Mouse (Mus musculus) G1E (cell line): Measurements from ENCODE around the gene Rps6ka5. TPM values are rescaled to one million over a fixed set of nuclear protein-coding genes. Genes with fewer than 3 reads are reported as not detected.

Experiments used
- ATAC-seq: 2 replicates; pipeline ENCODE4 v1.8.0; 2016; ENCODE audit warnings: mild to moderate bottlenecking; ENCODE audit not compliant: insufficient number of reproducible peaks, poor library complexity, low FRiP score, severe bottlenecking; ENCODE audit errors: extremely low read depth
- DNase-seq: peaks from one replicate; pipeline ENCODE4 v3.0.0; 2012; ENCODE audit warnings: low spot score
- H3K27me3 ChIP-seq: 2 replicates; pipeline ENCODE4 v1.6.1; 2012; ENCODE audit warnings: mild to moderate bottlenecking, low read length, inconsistent platforms; ENCODE audit not compliant: insufficient read depth
- H3K36me3 ChIP-seq: replicated peaks from 2 replicates; pipeline ENCODE3; 2012; ENCODE audit warnings: mild to moderate bottlenecking, inconsistent platforms
- H3K4me1 ChIP-seq: 2 replicates; pipeline ENCODE4 v1.6.1; 2012; ENCODE audit warnings: low read depth, low read length, inconsistent platforms, mixed read lengths; ENCODE audit not compliant: insufficient read depth
- H3K4me3 ChIP-seq: 2 replicates; pipeline ENCODE4 v1.5.1; 2012; ENCODE audit warnings: low read depth, mild to moderate bottlenecking, inconsistent platforms, low read length, moderate library complexity, mixed read lengths
- H3K9me3 ChIP-seq: replicated peaks from 2 replicates; pipeline ENCODE4 v1.6.1; 2012; ENCODE audit warnings: inconsistent platforms
- CTCF ChIP-seq: IDR thresholded peaks from 2 replicates; pipeline ENCODE4 v1.5.1; 2012; ENCODE audit warnings: low read depth, low read length, inconsistent platforms, mixed read lengths
- GATA1 ChIP-seq: IDR thresholded peaks from 2 replicates; pipeline ENCODE4 v1.6.1; 2012; ENCODE audit warnings: borderline replicate concordance, low read length, inconsistent platforms, mixed read lengths
- GATA2 ChIP-seq: IDR thresholded peaks from 2 replicates; pipeline ENCODE4 v1.6.1; 2012; ENCODE audit warnings: low read depth, low read length, inconsistent platforms, borderline replicate concordance
- POLR2AphosphoS5 ChIP-seq: IDR thresholded peaks from 2 replicates; pipeline ENCODE4 v1.6.1; 2012; ENCODE audit warnings: low read depth, low read length, inconsistent platforms; ENCODE audit not compliant: insufficient replicate concordance
- TAL1 ChIP-seq: conservative IDR thresholded peaks from 2 replicates; pipeline ENCODE4 v1.6.1; 2012; ENCODE audit warnings: low read depth, low read length, inconsistent platforms, mixed read lengths
- polyA plus RNA-seq: library from polyadenylated mRNA; stranded (reverse); fragments of >175 nt; gene quantifications from 2 replicates; pipeline ENCODE4 v1.2.3, GENCODE M21; 2012
- total RNA-seq, 2 experiments: library from RNA; stranded (forward) in 1 of 2; stranded (reverse) in 1 of 2; fragments of 200-1000 nt in 1 of 2; fragments of >200 nt in 1 of 2; fragmentation: Nextera tagmentation in 1 of 2; gene quantifications; 2 replicates each; pipeline ENCODE4 v1.2.3; 2014 to 2017

Rps6ka5 gene
- total and polyA plus RNA-seq, 3 experiments: 12.6 to 52.2 (median 41.5) TPM

- peaks cover 6% of the 10 kb centered on the region for H3K36me3 ChIP-seq
- no peak overlapping the region for H3K4me3 ChIP-seq
- no peaks in the 10 kb centered on the region for H3K9me3 ChIP-seq
- no peak for TF ChIP-seq GATA1
- TF ChIP-seq TAL1: no peak
- TF ChIP-seq GATA2: no peak
- TF ChIP-seq CTCF: no peak
- TF ChIP-seq POLR2AphosphoS5: no peak
- ATAC-seq (no peak), DNase-seq (no peak)
- peaks cover 4% of the 10 kb centered on the region; the same call in 1 of the 2 replicates for H3K27me3 ChIP-seq
- H3K4me1 ChIP-seq: peaks cover 11% of the 10 kb centered on the region
Measured at GRCm38 (mm10) chr12:100535028-100535427, 191.8 kb downstream of the Rps6ka5 start.

- ATAC-seq (no peak), DNase-seq (no peak)
- Histone ChIP-seq H3K27me3 (peaks cover 9% of the 10 kb centered on the region; the same call in 1 of the 2 replicates), H3K4me1 (peaks cover 18% of the 10 kb centered on the region), H3K9me3 (no peaks in the 10 kb centered on the region), H3K4me3 (no peak overlapping the region), H3K36me3 (peaks cover 4% of the 10 kb centered on the region)
- TF ChIP-seq TAL1 (no peak), CTCF (no peak), GATA2 (no peak), GATA1 (no peak)
Measured at GRCm38 (mm10) chr12:100534028-100534427, 192.8 kb downstream of the Rps6ka5 start.

- peaks cover 23% of the 10 kb centered on the region for H3K4me1 ChIP-seq
- ATAC-seq (no peak), DNase-seq (no peak)
- H3K9me3 ChIP-seq: no peaks in the 10 kb centered on the region
- no peak for TF ChIP-seq CTCF
- TF ChIP-seq GATA2: no peak
- H3K4me3 ChIP-seq: no peak overlapping the region
- H3K27me3 ChIP-seq: peaks cover 13% of the 10 kb centered on the region; the same call in 1 of the 2 replicates
- H3K36me3 ChIP-seq: peaks cover 4% of the 10 kb centered on the region
Measured at GRCm38 (mm10) chr12:100533209-100533608, 193.6 kb downstream of the Rps6ka5 start.

- peaks cover 16% of the 10 kb centered on the region; the same call in 1 of the 2 replicates for H3K27me3 ChIP-seq
- DNase-seq (no peak), ATAC-seq (no peak)
- H3K9me3 ChIP-seq: no peaks in the 10 kb centered on the region
- H3K4me3 ChIP-seq: no peak overlapping the region
- no peaks in the 10 kb centered on the region for H3K36me3 ChIP-seq
- peaks cover 22% of the 10 kb centered on the region for H3K4me1 ChIP-seq
- TF ChIP-seq GATA1 (no peak), POLR2AphosphoS5 (no peak), GATA2 (no peak), TAL1 (no peak), CTCF (no peak)
Measured at GRCm38 (mm10) chr12:100531740-100532139, 195.0 kb downstream of the Rps6ka5 start.

- no peak for DNase-seq
- ATAC-seq: no peak
Measured at GRCm38 (mm10) chr12:100530871-100531270, 195.9 kb downstream of the Rps6ka5 start.

GRCm38 (mm10) chr12:100529651-100530050, 197.1 kb downstream of the Rps6ka5 start:
- ATAC-seq: no peak
- Histone ChIP-seq H3K9me3 (no peaks in the 10 kb centered on the region), H3K27me3 (peaks cover 28% of the 10 kb centered on the region), H3K36me3 (no peaks in the 10 kb centered on the region), H3K4me3 (no peak overlapping the region), H3K4me1 (peaks cover 22% of the 10 kb centered on the region)
- TF ChIP-seq GATA2 (no peak), CTCF (no peak), GATA1 (no peak), POLR2AphosphoS5 (no peak), TAL1 (no peak)
- no peak for DNase-seq

More at GRCm38 (mm10) chr12:100530871-100531270, 195.9 kb downstream of the Rps6ka5 start:
- Histone ChIP-seq H3K36me3 (no peaks in the 10 kb centered on the region), H3K27me3 (peaks cover 22% of the 10 kb centered on the region), H3K4me3 (no peak overlapping the region), H3K9me3 (no peaks in the 10 kb centered on the region), H3K4me1 (peaks cover 22% of the 10 kb centered on the region)
- no peak for TF ChIP-seq GATA1
- no peak for TF ChIP-seq GATA2
- TF ChIP-seq POLR2AphosphoS5: no peak
- no peak for TF ChIP-seq CTCF
- no peak for TF ChIP-seq TAL1
